Mouse (Mus musculus) liver, embryonic 11.5 days (tissue): ENCODE data around the gene Klf9. TPM values are rescaled to one million over a fixed set of nuclear protein-coding genes. Genes with fewer than 3 reads are reported as not detected.

Source experiments
- ATAC-seq: fragments of 200-750 bp; cut with Nextera tagmentation; replicated peaks from 2 replicates; pipeline ENCODE4 v1.8.0; 2017; ENCODE audit warnings: moderate number of reproducible peaks, mild to moderate bottlenecking, moderate TSS enrichment, moderate library complexity; ENCODE audit not compliant: low FRiP score
- DNase-seq: peaks from one replicate; pipeline ENCODE4 v3.0.0-alpha.2; 2017; ENCODE audit warnings: low spot score
- H3K27ac ChIP-seq: fragments of 300-500 bp; sonication (generic); 2 replicates; pipeline ENCODE4 v1.5.1; 2014; ENCODE audit warnings: mild to moderate bottlenecking, low read depth, low read length, control low read depth
- H3K27me3 ChIP-seq: fragments of 300-500 bp; sonication (generic); replicated peaks from 2 replicates; pipeline ENCODE4 v1.6.1; 2014; ENCODE audit warnings: low read length, mixed read lengths; ENCODE audit not compliant: control insufficient read depth, insufficient read depth
- H3K36me3 ChIP-seq: fragments of 300-500 bp; sonication (generic); 2 replicates; pipeline ENCODE4 v1.6.1; 2014; ENCODE audit warnings: mild to moderate bottlenecking, low read length, moderate library complexity, mixed read lengths; ENCODE audit not compliant: control insufficient read depth, insufficient read depth
- H3K4me1 ChIP-seq: fragments of 300-500 bp; sonication (generic); replicated peaks from 2 replicates; pipeline ENCODE4 v1.6.1; 2014; ENCODE audit warnings: low read length, mixed read lengths; ENCODE audit not compliant: control insufficient read depth, insufficient read depth
- H3K4me2 ChIP-seq: fragments of 300-500 bp; sonication (generic); 2 replicates; pipeline ENCODE4 v1.6.1; 2014; ENCODE audit warnings: mild to moderate bottlenecking, control low read depth, moderate library complexity
- H3K4me3 ChIP-seq: fragments of 300-500 bp; sonication (generic); 2 replicates; pipeline ENCODE4 v1.5.1; 2014; ENCODE audit warnings: low read depth, low read length, control low read depth
- H3K9ac ChIP-seq: fragments of 300-500 bp; sonication (generic); 2 replicates; pipeline ENCODE4 v1.6.1; 2014; ENCODE audit warnings: low read depth, low read length, control low read depth
- H3K9me3 ChIP-seq: fragments of 300-500 bp; sonication (generic); 2 replicates; pipeline ENCODE4 v1.6.1; 2016; ENCODE audit warnings: low read length, inconsistent platforms, mixed read lengths; ENCODE audit not compliant: control insufficient read depth
- WGBS: fragments of 180-500 bp; shearing (Covaris S2); extraction: QIAGEN DNeasy Blood & Tissue Kit; methylation state at CpG from one replicate; pipeline ENCODE4 v1.1.7; 2014; 5-methylcytosine and 5-hydroxymethylcytosine counted together
- polyA plus RNA-seq: library from polyadenylated mRNA; unstranded; fragments of >200 nt; fragmentation: Nextera tagmentation; extraction: Ambion mirVana; gene quantifications from 2 replicates; pipeline ENCODE4 v1.2.1, GENCODE M21; 2014

The Klf9 gene
- polyA plus RNA-seq, 1 experiment from 2014 or later: 2.3 TPM

- 54% methylated on average over 9 of the region's 9 CpGs for WGBS
- H3K36me3 ChIP-seq: no peaks in the 10 kb centered on the region
- H3K4me2 ChIP-seq: no peak overlapping the region
- H3K27ac ChIP-seq: no peak overlapping the region
- H3K9ac ChIP-seq: no peak overlapping the region
- DNase-seq (no peak), ATAC-seq (no peak)
- no peaks in the 10 kb centered on the region; the same call in 1 of the 2 replicates for H3K4me1 ChIP-seq
- no peaks in the 10 kb centered on the region for H3K27me3 ChIP-seq
- H3K9me3 ChIP-seq: no peaks in the 10 kb centered on the region
- no peak overlapping the region for H3K4me3 ChIP-seq
Observed at GRCm38 (mm10) chr19:23125227-23126150, 15.5 kb upstream of the Klf9 start.

- no peak overlapping the region for H3K4me3 ChIP-seq
- H3K27me3 ChIP-seq: peaks cover 23% of the 10 kb centered on the region
- peak; percentile 73 for ATAC-seq
- no peak for DNase-seq
- H3K36me3 ChIP-seq: no peaks in the 10 kb centered on the region
- 76% methylated on average over 2 of the region's 2 CpGs for WGBS
- peaks cover 6% of the 10 kb centered on the region for H3K4me1 ChIP-seq
- H3K9ac ChIP-seq: no peak overlapping the region
- H3K27ac ChIP-seq: no peak overlapping the region
- H3K9me3 ChIP-seq: no peaks in the 10 kb centered on the region
- H3K4me2 ChIP-seq: no peak overlapping the region
Observed at GRCm38 (mm10) chr19:23129908-23130307, 11.1 kb upstream of the Klf9 start.

GRCm38 (mm10) chr19:23132106-23132635, 8.9 kb upstream of the Klf9 start:
- no peak overlapping the region for H3K4me2 ChIP-seq
- DNase-seq: no peak
- H3K27ac ChIP-seq: no peak overlapping the region
- H3K4me3 ChIP-seq: no peak overlapping the region
- H3K4me1 ChIP-seq: peaks cover 19% of the 10 kb centered on the region
- no peak overlapping the region for H3K9ac ChIP-seq
- peaks cover 41% of the 10 kb centered on the region for H3K27me3 ChIP-seq
- no peaks in the 10 kb centered on the region for H3K36me3 ChIP-seq
- no peaks in the 10 kb centered on the region for H3K9me3 ChIP-seq
- no peak for ATAC-seq
- WGBS: 52% methylated on average over 3 of the region's 3 CpGs

GRCm38 (mm10) chr19:23132720-23133426, 8.2 kb upstream of the Klf9 start:
- WGBS: 40% methylated on average over 7 of the region's 7 CpGs
- Histone ChIP-seq H3K4me3 (no peak overlapping the region), H3K9me3 (no peaks in the 10 kb centered on the region), H3K27me3 (peaks cover 44% of the 10 kb centered on the region), H3K36me3 (no peaks in the 10 kb centered on the region), H3K9ac (no peak overlapping the region), H3K27ac (no peak overlapping the region), H3K4me2 (no peak overlapping the region), H3K4me1 (peaks cover 19% of the 10 kb centered on the region)
- ATAC-seq (no peak), DNase-seq (no peak)

- DNase-seq: no peak
- Histone ChIP-seq H3K27me3 (peaks cover 44% of the 10 kb centered on the region), H3K9ac (no peak overlapping the region), H3K9me3 (no peaks in the 10 kb centered on the region), H3K4me3 (no peak overlapping the region), H3K4me2 (no peak overlapping the region), H3K27ac (no peak overlapping the region), H3K36me3 (no peaks in the 10 kb centered on the region), H3K4me1 (peaks cover 19% of the 10 kb centered on the region)
- 25% methylated on average over 9 of the region's 9 CpGs for WGBS
- no peak for ATAC-seq
Observed at GRCm38 (mm10) chr19:23133427-23134094, 7.5 kb upstream of the Klf9 start.

- ATAC-seq (no peak), DNase-seq (no peak)
- WGBS: 4% methylated on average over 14 of the region's 14 CpGs
- Histone ChIP-seq H3K36me3 (no peaks in the 10 kb centered on the region), H3K4me2 (peak overlapping the region; percentile 97), H3K9me3 (no peaks in the 10 kb centered on the region), H3K27ac (no peak overlapping the region), H3K4me1 (peaks cover 19% of the 10 kb centered on the region), H3K9ac (no peak overlapping the region), H3K27me3 (peaks cover 44% of the 10 kb centered on the region), H3K4me3 (peak overlapping the region; percentile 49)
Observed at GRCm38 (mm10) chr19:23134095-23134440, 7.0 kb upstream of the Klf9 start.

- no peak overlapping the region for H3K9ac ChIP-seq
- DNase-seq: peak; percentile 56
- H3K27ac ChIP-seq: no peak overlapping the region
- WGBS: 1% methylated on average over 46 of the region's 47 CpGs
- H3K9me3 ChIP-seq: no peaks in the 10 kb centered on the region
- peaks cover 19% of the 10 kb centered on the region for H3K4me1 ChIP-seq
- peak overlapping the region; percentile 49 for H3K4me3 ChIP-seq
- ATAC-seq: peak; percentile 27; the same call in 1 of the 2 replicates
- no peaks in the 10 kb centered on the region for H3K36me3 ChIP-seq
- H3K27me3 ChIP-seq: peaks cover 44% of the 10 kb centered on the region
- H3K4me2 ChIP-seq: peak overlapping the region; percentile 97
Observed at GRCm38 (mm10) chr19:23134441-23135301, 6.4 kb upstream of the Klf9 start.
